Mouse (Mus musculus): ENCODE data around the gene Epha1. TPM values are rescaled to one million over a fixed set of nuclear protein-coding genes. Genes with fewer than 3 reads are reported as not detected.

The Epha1 gene
- polyA plus RNA-seq, 1 experiment from 2014 or later: 0.27 TPM

DNA sequence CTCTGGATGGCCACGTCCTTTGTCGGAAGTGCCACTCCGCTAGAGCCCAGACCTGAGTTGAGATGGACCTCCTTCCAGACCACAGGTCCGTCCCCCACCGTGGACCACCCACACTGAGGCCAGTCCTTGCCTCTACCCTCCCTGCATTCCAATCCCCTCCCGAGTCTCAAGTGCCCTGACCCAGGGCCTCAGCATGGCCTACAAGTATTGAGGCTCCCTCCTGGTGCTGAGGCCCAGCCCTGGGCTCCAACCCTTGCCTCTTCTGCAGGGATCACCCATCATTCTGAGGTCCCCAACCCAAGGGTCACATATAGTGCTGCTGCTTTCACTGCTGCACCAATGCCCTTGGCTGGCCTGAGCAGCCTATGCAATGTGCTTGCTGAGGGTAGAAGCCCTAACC lies 15.2 kb downstream of the Epha1 start:
- H3K4me1 ChIP-seq (replicated peaks; ENCODE audit: control insufficient read depth, insufficient read depth, low read length): peaks cover 6% of the 10 kb centered on the region
- H3K9ac ChIP-seq (replicated peaks; ENCODE audit: low read depth, low read length): no peak overlapping the region
- H3K9me3 ChIP-seq (ENCODE audit: control insufficient read depth, low read length): no peaks in the 10 kb centered on the region
- no peak overlapping the region for H3K4me3 ChIP-seq (replicated peaks; ENCODE audit: low read length)
- no peak overlapping the region for H3K27ac ChIP-seq (ENCODE audit: low read length)
- no peaks in the 10 kb centered on the region for H3K27me3 ChIP-seq (replicated peaks; ENCODE audit: control insufficient read depth, insufficient read depth, low read length)
- 68% methylated on average over 6 of the region's 6 CpGs for WGBS
- ATAC-seq: no peak
- H3K4me2 ChIP-seq (ENCODE audit: low read length): no peak overlapping the region
- H3K36me3 ChIP-seq (ENCODE audit: control insufficient read depth, insufficient read depth): peaks cover 12% of the 10 kb centered on the region; the same call in 1 of the 2 replicates

DNA sequence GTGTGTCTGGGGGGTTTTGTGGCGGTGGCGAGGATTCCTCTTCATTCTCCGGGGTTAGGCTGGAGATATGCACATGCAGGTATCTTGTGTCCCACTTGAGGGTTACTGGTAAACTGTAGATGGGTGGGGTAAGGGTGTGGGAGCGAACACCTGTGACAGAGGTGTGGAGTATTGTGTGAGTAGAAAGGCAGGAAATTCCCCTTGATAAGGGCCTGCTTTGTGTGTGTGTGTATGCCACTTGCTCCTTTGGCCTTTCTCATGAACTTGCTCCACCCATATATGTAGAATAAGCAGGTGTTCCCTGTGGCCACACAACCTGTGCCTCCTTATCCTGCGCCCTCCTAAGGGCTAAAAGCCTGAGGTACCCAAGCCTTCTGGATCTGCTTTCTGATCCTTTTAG lies 16.2 kb downstream of the Epha1 start:
- Histone ChIP-seq H3K36me3 (ENCODE audit: control insufficient read depth, insufficient read depth) (peaks cover 12% of the 10 kb centered on the region; the same call in 1 of the 2 replicates), H3K9ac (replicated peaks; ENCODE audit: low read depth, low read length) (no peak overlapping the region), H3K4me2 (ENCODE audit: low read length) (no peak overlapping the region), H3K9me3 (ENCODE audit: control insufficient read depth, low read length) (no peaks in the 10 kb centered on the region), H3K4me1 (replicated peaks; ENCODE audit: control insufficient read depth, insufficient read depth, low read length) (peaks cover 6% of the 10 kb centered on the region), H3K27ac (ENCODE audit: low read length) (no peak overlapping the region), H3K4me3 (replicated peaks; ENCODE audit: low read length) (no peak overlapping the region), H3K27me3 (replicated peaks; ENCODE audit: control insufficient read depth, insufficient read depth, low read length) (no peaks in the 10 kb centered on the region)
- ATAC-seq: no peak
- 96% methylated on average over 5 of the region's 5 CpGs for WGBS

DNA sequence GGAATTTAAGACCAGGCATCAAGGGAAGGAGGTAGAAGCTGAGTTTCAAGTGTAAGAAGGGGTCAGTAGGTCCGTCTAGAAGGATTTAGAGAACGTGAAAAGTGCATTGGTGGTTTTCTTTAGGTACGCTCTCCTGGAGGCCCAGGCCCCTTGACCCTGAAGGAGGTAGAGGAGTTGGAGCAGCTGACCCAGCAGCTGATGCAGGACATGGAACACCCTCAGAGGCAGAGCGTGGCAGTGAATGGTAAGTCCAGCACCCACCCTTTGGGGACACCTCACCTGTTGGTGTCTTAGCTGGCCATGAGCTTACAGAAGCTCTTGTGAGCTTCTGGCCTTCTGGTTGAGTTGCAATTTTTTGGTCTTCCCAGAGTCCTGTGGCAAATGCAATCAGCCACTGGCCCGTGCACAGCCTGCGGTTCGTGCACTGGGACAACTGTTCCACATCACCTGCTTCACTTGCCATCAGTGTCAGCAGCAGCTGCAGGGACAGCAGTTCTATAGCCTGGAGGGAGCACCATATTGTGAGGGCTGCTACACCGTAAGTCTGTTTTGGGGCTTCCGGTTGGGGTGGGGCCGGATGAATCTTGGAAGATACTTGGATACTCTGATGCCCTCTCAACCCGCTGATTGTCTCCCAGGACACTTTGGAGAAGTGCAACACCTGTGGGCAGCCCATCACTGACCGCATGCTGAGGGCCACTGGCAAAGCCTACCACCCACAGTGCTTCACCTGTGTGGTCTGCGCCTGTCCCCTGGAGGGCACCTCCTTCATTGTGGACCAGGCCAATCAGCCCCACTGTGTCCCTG lies 17.1 kb downstream of the Epha1 start:
- no peak for ATAC-seq
- Histone ChIP-seq H3K36me3 (ENCODE audit: control insufficient read depth, insufficient read depth) (peaks cover 12% of the 10 kb centered on the region; the same call in 1 of the 2 replicates), H3K4me3 (replicated peaks; ENCODE audit: low read length) (no peak overlapping the region), H3K4me2 (ENCODE audit: low read length) (no peak overlapping the region), H3K27ac (ENCODE audit: low read length) (no peak overlapping the region), H3K27me3 (replicated peaks; ENCODE audit: control insufficient read depth, insufficient read depth, low read length) (no peaks in the 10 kb centered on the region), H3K4me1 (replicated peaks; ENCODE audit: control insufficient read depth, insufficient read depth, low read length) (peaks cover 13% of the 10 kb centered on the region), H3K9ac (replicated peaks; ENCODE audit: low read depth, low read length) (no peak overlapping the region), H3K9me3 (ENCODE audit: control insufficient read depth, low read length) (no peaks in the 10 kb centered on the region)
- WGBS: 95% methylated on average over 13 of the region's 13 CpGs

DNA sequence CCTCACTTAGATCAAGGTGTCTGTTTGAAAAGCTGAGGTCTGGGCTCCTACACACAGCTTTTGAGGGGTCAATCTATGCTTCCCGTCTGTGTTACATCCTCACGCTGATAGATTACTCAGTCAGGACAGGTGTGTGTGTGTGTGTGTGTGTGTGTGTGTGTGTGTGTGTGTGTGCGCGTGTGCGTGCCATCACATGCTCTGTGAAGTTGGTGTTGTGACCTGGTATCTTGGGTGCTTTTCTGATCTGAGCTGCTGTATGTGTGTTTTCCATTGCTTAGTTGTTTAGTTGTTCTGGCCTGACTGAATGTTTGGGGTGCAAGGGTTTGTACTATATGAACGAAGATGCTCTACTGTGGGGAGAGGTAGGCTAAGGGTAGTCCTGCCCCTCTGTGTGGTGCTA lies 17.7 kb downstream of the Epha1 start:
- ATAC-seq: no peak
- H3K27me3 ChIP-seq (replicated peaks; ENCODE audit: control insufficient read depth, insufficient read depth, low read length): no peaks in the 10 kb centered on the region
- H3K36me3 ChIP-seq (ENCODE audit: control insufficient read depth, insufficient read depth): peaks cover 12% of the 10 kb centered on the region; the same call in 1 of the 2 replicates
- peaks cover 18% of the 10 kb centered on the region for H3K4me1 ChIP-seq (replicated peaks; ENCODE audit: control insufficient read depth, insufficient read depth, low read length)
- H3K4me3 ChIP-seq (replicated peaks; ENCODE audit: low read length): no peak overlapping the region
- H3K4me2 ChIP-seq (ENCODE audit: low read length): no peak overlapping the region
- WGBS: 95% methylated on average over 6 of the region's 6 CpGs
- H3K9ac ChIP-seq (replicated peaks; ENCODE audit: low read depth, low read length): no peak overlapping the region
- H3K9me3 ChIP-seq (ENCODE audit: control insufficient read depth, low read length): no peaks in the 10 kb centered on the region
- H3K27ac ChIP-seq (ENCODE audit: low read length): no peak overlapping the region

DNA sequence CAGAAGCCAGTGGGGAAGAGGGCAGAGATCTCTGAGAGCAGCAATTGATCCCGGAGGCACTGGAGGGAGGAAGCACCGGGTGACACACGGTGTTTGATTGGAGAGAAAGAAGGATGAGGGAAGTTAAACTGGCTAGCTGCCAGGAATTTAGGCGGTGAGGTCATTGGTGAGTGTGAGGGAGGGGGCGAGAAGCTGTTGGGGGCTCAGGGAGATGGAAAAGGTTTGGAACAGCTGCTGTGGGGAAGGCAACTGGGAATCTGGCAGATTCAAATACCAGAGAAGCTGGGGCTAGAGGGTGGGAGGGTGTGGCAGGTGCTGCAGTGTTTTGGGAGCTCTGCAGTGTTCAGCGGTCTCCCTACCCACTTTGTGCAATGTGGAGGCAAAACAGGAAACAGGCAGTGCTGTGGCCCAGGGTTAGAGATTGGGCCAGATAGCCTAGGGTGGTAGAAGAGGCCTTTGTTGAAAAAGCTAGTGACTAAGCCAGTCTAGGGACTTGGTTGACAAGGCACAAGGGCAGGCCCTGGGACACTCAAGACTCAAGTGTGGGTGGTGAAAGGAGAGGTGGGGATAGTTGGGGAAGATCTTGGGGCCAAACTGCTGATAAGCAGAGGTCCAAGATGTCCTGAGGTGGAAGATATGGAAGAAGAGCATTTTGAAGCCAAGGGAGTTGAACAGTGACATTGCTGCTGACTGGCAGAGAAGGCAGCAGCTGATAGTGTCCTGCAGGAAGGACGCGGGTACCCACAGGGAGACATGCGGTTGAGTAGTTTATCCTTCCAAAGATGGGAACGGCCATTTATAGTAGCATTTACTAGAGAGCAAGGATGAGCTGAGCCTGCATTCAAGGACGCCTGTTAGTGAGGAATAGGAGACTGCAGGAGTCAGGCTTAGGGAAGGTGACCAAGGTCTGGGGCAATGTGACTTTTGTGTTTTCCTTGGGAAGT lies 18.7 kb downstream of the Epha1 start:
- peaks cover 12% of the 10 kb centered on the region; the same call in 1 of the 2 replicates for H3K36me3 ChIP-seq (ENCODE audit: control insufficient read depth, insufficient read depth)
- H3K4me3 ChIP-seq (replicated peaks; ENCODE audit: low read length): no peak overlapping the region
- H3K27ac ChIP-seq (ENCODE audit: low read length): no peak overlapping the region
- no peaks in the 10 kb centered on the region for H3K9me3 ChIP-seq (ENCODE audit: control insufficient read depth, low read length)
- no peak overlapping the region for H3K9ac ChIP-seq (replicated peaks; ENCODE audit: low read depth, low read length)
- no peaks in the 10 kb centered on the region for H3K27me3 ChIP-seq (replicated peaks; ENCODE audit: control insufficient read depth, insufficient read depth, low read length)
- H3K4me1 ChIP-seq (replicated peaks; ENCODE audit: control insufficient read depth, insufficient read depth, low read length): peaks cover 18% of the 10 kb centered on the region
- no peak for ATAC-seq
- H3K4me2 ChIP-seq (ENCODE audit: low read length): no peak overlapping the region
- 49% methylated on average over 11 of the region's 11 CpGs for WGBS

DNA sequence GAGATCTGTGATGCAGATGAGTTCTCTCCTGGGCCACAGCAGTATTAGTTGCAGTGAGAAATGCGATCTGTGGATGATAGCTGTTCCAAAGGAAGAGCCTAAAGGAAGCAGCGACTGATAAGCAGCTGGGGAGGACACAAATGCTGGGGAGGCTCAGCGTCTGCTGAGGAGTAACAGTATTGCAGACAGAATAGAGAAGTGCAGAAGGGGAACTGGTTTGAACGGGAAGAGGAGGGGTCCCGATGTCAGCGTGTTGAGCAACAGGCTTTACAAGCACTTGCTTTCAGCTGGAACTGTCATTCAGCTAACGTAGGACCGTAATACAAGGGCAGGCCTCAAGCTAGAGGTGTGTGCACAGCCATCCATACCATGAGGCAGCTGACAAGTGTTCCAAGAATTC lies 19.9 kb downstream of the Epha1 start:
- Histone ChIP-seq H3K4me1 (replicated peaks; ENCODE audit: control insufficient read depth, insufficient read depth, low read length) (peaks cover 25% of the 10 kb centered on the region), H3K27ac (ENCODE audit: low read length) (no peak overlapping the region), H3K9me3 (ENCODE audit: control insufficient read depth, low read length) (no peaks in the 10 kb centered on the region), H3K4me2 (ENCODE audit: low read length) (no peak overlapping the region), H3K9ac (replicated peaks; ENCODE audit: low read depth, low read length) (no peak overlapping the region), H3K4me3 (replicated peaks; ENCODE audit: low read length) (no peak overlapping the region), H3K27me3 (replicated peaks; ENCODE audit: control insufficient read depth, insufficient read depth, low read length) (no peaks in the 10 kb centered on the region), H3K36me3 (ENCODE audit: control insufficient read depth, insufficient read depth) (peaks cover 12% of the 10 kb centered on the region; the same call in 1 of the 2 replicates)
- no peak for ATAC-seq
- WGBS: 86% methylated on average over 8 of the region's 8 CpGs

DNA sequence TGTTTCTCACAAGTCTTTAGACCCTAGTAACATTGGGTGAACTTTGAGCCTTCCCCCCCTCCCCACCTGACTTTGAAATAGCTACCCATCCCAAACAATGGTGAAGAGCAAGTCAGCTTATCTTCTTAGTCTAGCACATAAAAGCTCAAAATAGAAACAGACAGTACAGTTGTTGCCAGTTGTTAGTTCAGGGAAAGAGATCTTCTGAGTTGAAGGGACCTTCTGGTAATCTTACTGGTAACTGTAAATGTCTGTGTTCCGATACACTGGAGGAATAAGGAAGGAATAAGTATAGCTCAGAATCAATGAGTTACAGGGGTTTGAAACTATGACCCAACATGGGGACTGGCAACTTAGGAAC lies 20.6 kb downstream of the Epha1 start:
- Histone ChIP-seq H3K4me3 (replicated peaks; ENCODE audit: low read length) (no peak overlapping the region), H3K9me3 (ENCODE audit: control insufficient read depth, low read length) (no peaks in the 10 kb centered on the region), H3K4me2 (ENCODE audit: low read length) (no peak overlapping the region), H3K27ac (ENCODE audit: low read length) (no peak overlapping the region), H3K36me3 (ENCODE audit: control insufficient read depth, insufficient read depth) (peaks cover 9% of the 10 kb centered on the region; the same call in 1 of the 2 replicates), H3K4me1 (replicated peaks; ENCODE audit: control insufficient read depth, insufficient read depth, low read length) (peaks cover 25% of the 10 kb centered on the region), H3K9ac (replicated peaks; ENCODE audit: low read depth, low read length) (no peak overlapping the region), H3K27me3 (replicated peaks; ENCODE audit: control insufficient read depth, insufficient read depth, low read length) (no peaks in the 10 kb centered on the region)
- ATAC-seq: no peak
- 95% methylated on average over 1 of the region's 1 CpGs for WGBS

DNA sequence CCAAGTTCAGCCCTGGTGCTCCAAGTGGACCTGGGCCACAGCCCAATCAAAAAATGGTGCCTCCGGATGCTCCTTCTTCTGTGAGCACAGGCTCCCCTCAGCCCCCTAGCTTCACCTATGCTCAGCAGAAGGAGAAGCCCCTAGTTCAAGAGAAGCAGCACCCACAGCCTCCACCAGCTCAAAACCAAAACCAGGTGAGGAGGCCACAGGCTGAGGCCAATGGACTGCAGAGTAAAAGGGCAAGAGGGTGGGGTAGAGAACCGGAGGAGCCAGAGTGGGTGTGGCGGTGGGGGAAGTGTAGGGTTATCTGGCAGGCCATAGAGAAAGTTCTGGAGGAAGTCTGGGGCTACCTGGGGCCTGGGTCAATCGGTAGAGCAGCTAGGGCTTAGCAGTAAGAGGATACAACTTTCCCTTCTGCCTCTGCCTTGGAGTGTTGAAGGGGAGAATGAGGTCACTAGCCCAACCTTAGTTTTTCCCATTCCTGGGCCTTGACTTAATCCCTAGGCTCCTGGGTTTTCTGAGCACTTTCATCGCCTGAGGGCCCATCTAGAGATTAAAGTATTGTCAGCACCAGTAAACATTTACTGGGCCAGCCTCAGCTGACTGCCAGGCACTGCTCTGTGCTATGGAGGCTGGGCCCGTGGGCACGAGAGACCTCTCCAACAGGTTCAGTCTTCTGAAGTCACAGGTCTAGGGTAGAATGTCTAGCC lies 21.1 kb downstream of the Epha1 start:
- peaks cover 25% of the 10 kb centered on the region for H3K4me1 ChIP-seq (replicated peaks; ENCODE audit: control insufficient read depth, insufficient read depth, low read length)
- H3K4me2 ChIP-seq (ENCODE audit: low read length): no peak overlapping the region; the same call in 1 of the 2 replicates
- H3K9me3 ChIP-seq (ENCODE audit: control insufficient read depth, low read length): no peaks in the 10 kb centered on the region
- H3K27ac ChIP-seq (ENCODE audit: low read length): no peak overlapping the region
- H3K9ac ChIP-seq (replicated peaks; ENCODE audit: low read depth, low read length): no peak overlapping the region
- H3K36me3 ChIP-seq (ENCODE audit: control insufficient read depth, insufficient read depth): peaks cover 9% of the 10 kb centered on the region; the same call in 1 of the 2 replicates
- WGBS: 92% methylated on average over 7 of the region's 7 CpGs
- H3K4me3 ChIP-seq (replicated peaks; ENCODE audit: low read length): no peak overlapping the region
- H3K27me3 ChIP-seq (replicated peaks; ENCODE audit: control insufficient read depth, insufficient read depth, low read length): no peaks in the 10 kb centered on the region
- no peak for ATAC-seq

All from forebrain, embryonic 16.5 days (tissue).